Mouse (Mus musculus) neural tube, embryonic 12.5 days (tissue): ENCODE results near the gene Zscan22. TPM values are rescaled to one million over a fixed set of nuclear protein-coding genes. Genes with fewer than 3 reads are reported as not detected.
"Not testable (repeated sequence)": the region's sequence is repeated elsewhere in the genome, so short reads cannot be mapped to it uniquely, and the experiment has no call there.

Source experiments
- ATAC-seq: fragments of 200-750 bp; cut with Nextera tagmentation; 2 replicates; pipeline ENCODE4 v1.8.0; 2017; ENCODE audit warnings: low read depth, mild to moderate bottlenecking, moderate TSS enrichment, moderate library complexity; ENCODE audit not compliant: low FRiP score
- H3K27ac ChIP-seq: fragments of 300-500 bp; sonication (generic); 2 replicates; pipeline ENCODE4 v1.5.1; 2016
- H3K27me3 ChIP-seq: fragments of 300-500 bp; sonication (generic); replicated peaks from 2 replicates; pipeline ENCODE4 v1.6.1; 2016; ENCODE audit warnings: mild to moderate bottlenecking
- H3K36me3 ChIP-seq: fragments of 300-500 bp; sonication (generic); 2 replicates; pipeline ENCODE4 v1.6.1; 2016; ENCODE audit warnings: mild to moderate bottlenecking
- H3K4me1 ChIP-seq: fragments of 300-500 bp; sonication (generic); 2 replicates; pipeline ENCODE4 v1.6.1; 2016
- H3K4me2 ChIP-seq: fragments of 300-500 bp; sonication (generic); replicated peaks from 2 replicates; pipeline ENCODE4 v1.6.1; 2016; ENCODE audit warnings: mild to moderate bottlenecking
- H3K4me3 ChIP-seq: fragments of 300-500 bp; sonication (generic); 2 replicates; pipeline ENCODE4 v1.5.1; 2016
- H3K9ac ChIP-seq: fragments of 300-500 bp; sonication (generic); 2 replicates; pipeline ENCODE4 v1.6.1; 2016; ENCODE audit warnings: mild to moderate bottlenecking
- H3K9me3 ChIP-seq: fragments of 300-500 bp; sonication (generic); 2 replicates; pipeline ENCODE4 v1.6.1; 2016; ENCODE audit warnings: mild to moderate bottlenecking
- WGBS: fragments of 180-500 bp; shearing (Covaris S2); methylation state at CpG from one replicate; pipeline ENCODE4 v1.1.7; 2016; 5-methylcytosine and 5-hydroxymethylcytosine counted together
- polyA plus RNA-seq: library from polyadenylated mRNA; unstranded; fragments of >200 nt; fragmentation: Nextera tagmentation; extraction: Ambion mirVana; gene quantifications from 2 replicates; pipeline ENCODE4 v1.2.1, GENCODE M21; 2016

Gene Zscan22
- 12.0 and 12.5 TPM in 2 replicates for polyA plus RNA-seq

DNA sequence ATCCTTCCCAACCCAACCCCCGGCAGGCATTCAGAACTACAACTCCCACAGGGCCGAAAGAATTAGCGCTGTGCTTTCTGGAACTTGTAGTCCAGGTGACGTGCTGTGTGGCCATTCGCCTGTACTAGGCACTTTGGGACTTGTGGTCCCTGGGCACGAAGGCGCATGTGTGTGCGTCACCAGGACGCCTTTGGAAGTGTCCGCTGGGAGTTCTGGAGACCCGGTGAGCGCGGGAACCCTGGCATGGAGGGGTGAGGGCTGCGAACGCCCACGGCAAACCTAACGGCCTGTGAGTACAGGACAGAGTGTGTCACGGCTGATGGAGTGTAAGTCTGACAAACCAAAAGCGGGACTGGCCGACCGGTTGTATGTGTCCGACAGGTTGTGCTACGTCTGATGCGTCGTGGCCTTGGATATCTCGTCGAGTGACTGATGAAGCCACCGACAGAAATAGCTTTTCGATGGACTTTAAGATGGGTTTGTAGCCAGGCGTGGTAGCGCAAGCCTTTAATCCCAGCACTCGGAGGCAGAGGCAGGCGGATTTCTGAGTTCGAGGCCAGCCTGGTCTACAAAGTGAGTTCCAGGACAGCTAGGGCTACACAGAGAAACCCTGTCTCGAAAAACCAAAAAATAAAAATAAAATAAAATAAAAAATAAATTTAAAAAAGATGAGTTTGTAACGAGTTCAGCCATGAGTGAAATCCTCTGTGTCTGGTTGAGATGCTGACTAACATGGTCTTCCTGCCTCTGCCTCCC is at the start of gene Zscan22:
Gene Zscan22 (plus strand): TSS at position 161 of the 756 bp plus-strand sequence.
- Histone ChIP-seq H3K4me3 (peak within 1 kb of the TSS; percentile 59), H3K27ac (no peak within 1 kb of the TSS), H3K4me2 (peak within 1 kb of the TSS; percentile 60), H3K27me3 (no peaks in the 10 kb centered on the region), H3K9me3 (no peaks in the 10 kb centered on the region), H3K4me1 (no peaks in the 10 kb centered on the region), H3K9ac (peak within 1 kb of the TSS; percentile 57), H3K36me3 (no peaks in the 10 kb centered on the region)
- peak; percentile 98 for ATAC-seq
- WGBS, result 6% methylated on average over 36 of the region's 36 CpGs

GRCm38 (mm10) chr7:12874301-12874700 is 23.3 kb upstream of the Zscan22 start:
- ATAC-seq, result no peak
- Histone ChIP-seq H3K27ac (no peak overlapping the region), H3K9me3 (peaks cover 4% of the 10 kb centered on the region), H3K27me3 (no peaks in the 10 kb centered on the region), H3K36me3 (no peaks in the 10 kb centered on the region), H3K9ac (no peak overlapping the region), H3K4me2 (no peak overlapping the region), H3K4me3 (no peak overlapping the region), H3K4me1 (no peaks in the 10 kb centered on the region)
- WGBS, result 25% methylated on average over 3 of the region's 3 CpGs

DNA sequence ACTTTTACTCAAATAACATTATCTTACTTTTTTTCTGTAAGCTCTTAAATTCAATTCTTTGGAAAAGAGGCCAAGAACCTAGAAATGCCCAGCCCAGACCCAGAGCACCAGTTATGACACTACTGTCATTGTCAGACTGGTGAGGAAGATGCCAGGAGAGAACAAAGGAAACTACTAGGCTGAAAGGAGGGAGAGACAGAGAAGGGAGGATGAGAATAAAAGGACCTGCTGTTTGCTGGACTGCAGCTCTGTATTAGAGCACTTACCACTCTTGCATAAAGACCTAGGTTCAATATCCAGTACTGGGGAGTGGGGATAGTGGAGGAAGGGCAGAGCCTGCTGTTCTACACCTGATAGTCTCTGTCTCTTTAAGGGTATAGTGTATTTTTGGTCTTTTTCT is 17.6 kb upstream of the Zscan22 start:
- no peak overlapping the region for H3K4me3 ChIP-seq
- H3K27ac ChIP-seq, result no peak overlapping the region
- H3K9me3 ChIP-seq, result no peaks in the 10 kb centered on the region
- peaks cover 9% of the 10 kb centered on the region for H3K36me3 ChIP-seq
- peaks cover 10% of the 10 kb centered on the region for H3K4me1 ChIP-seq
- H3K27me3 ChIP-seq, result no peaks in the 10 kb centered on the region
- H3K9ac ChIP-seq, result no peak overlapping the region
- no peak for ATAC-seq
- 0 out of 2 replicates have a peak overlapping the region, but pooled peaks have one; percentile 79 for H3K4me2 ChIP-seq

DNA sequence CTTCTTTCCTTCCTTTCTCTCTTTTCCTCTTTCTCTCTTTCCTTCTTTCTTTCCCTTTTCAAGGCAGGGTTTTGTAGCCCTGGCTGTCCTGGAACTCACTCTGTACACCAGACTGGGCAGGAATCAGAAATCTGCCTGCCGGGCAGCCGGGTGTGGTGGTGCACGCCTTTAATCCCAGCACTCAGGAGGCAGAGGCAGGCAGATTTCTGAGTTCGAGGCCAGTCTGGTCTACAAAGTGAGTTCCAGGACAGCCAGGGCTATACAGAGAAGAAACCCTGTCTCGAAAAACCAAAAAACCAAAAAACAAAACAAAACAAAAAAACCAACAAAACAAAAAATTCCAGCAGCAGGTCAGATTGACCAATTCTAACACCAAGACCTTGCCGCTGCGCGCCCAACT is 17.1 kb upstream of the Zscan22 start:
- Histone ChIP-seq H3K4me3 (peak overlapping the region; percentile 69), H3K36me3 (peaks cover 13% of the 10 kb centered on the region), H3K4me2 (peak overlapping the region; percentile 79), H3K9ac (peak overlapping the region; percentile 66)
- peak; percentile 37 for ATAC-seq
- not testable (repeated sequence) for H3K9me3 ChIP-seq, H3K4me1 ChIP-seq, H3K27me3 ChIP-seq, H3K27ac ChIP-seq
- 49% methylated on average over 8 of the region's 8 CpGs for WGBS

DNA sequence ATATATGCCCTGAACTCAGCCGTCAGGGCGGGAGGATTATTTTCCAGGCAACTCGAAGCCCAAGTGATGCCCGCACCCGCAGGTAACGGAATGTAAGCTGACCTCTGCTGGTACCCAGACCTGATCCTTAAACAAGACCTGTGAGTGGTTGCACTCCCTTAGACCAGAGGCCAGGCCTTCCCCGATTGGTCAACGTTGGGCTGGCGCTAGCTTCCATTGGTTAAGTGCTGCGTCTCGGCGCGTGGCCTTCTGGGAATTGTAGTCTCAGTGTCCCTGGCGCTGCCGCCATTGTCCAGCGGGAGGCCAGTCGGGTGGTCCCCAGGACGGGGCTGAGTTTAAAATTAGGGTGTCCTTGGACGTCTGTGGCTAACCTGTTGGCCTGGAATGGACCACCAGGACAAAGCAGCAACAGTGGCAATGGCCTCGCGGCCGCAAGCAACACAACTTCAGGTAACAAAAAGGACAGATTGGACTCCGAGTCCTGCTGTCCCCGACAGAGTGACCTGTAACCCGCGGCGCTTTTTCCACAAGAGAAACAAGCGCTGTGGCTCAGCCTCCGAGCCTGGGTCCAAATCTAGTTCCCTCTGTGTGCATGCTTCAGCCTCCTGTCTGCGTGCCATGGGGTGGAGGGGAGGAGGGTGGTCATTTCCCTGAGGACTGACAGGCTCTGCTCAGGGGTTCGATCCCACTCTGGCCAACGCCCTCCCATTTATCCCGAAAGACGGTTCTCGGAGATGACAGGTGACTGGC is 16.5 kb upstream of the Zscan22 start, which contains the start of gene Zfp128:
Gene Zfp128 (plus strand): TSS at position 267 of the 750 bp plus-strand sequence.
- Histone ChIP-seq H3K27me3 (no peaks in the 10 kb centered on the region), H3K36me3 (peaks cover 19% of the 10 kb centered on the region), H3K4me1 (peaks cover 10% of the 10 kb centered on the region), H3K9ac (peak within 1 kb of the TSS; percentile 66), H3K4me2 (peak within 1 kb of the TSS; percentile 79), H3K4me3 (peak within 1 kb of the TSS; percentile 69), H3K27ac (no peak within 1 kb of the TSS), H3K9me3 (no peaks in the 10 kb centered on the region)
- WGBS, result 2% methylated on average over 35 of the region's 35 CpGs
- peak; percentile 99 for ATAC-seq

DNA sequence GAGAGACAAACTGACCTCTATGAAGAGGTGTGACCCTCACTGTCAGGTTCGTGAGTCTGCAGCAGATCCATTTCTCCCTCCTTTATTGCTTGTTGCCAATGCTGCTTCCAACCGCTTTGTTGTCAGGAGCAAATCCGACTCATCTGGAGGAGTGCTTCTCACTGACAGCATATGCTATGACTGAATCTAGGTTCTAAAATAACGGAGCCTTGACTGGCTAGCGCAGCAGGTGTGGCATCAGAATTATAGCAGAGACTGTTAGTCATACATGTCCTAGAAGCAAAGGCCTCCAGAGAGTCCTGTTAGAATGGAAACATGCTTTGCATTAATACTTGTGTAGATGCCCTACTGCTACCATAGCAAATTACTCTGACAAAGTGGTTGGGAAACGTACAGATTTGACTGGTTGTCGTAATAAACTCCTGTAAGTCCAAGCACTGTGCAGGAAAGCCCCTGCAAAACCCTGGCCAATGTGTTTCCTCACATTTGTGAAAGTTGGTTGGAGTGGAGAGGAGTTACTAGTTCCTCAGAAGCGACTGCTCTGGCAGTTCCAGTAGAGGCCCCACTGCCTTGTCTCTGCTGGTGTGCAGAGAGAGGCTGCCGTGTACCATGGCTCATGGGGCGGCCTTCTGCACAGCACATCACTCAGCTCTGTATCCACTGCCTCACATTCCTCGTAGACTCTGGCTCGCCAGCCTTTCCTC is 10.9 kb upstream of the Zscan22 start:
- Histone ChIP-seq H3K4me2 (no peak overlapping the region), H3K36me3 (peaks cover 70% of the 10 kb centered on the region), H3K9me3 (no peaks in the 10 kb centered on the region), H3K4me3 (no peak overlapping the region), H3K4me1 (peaks cover 7% of the 10 kb centered on the region), H3K9ac (no peak overlapping the region), H3K27ac (no peak overlapping the region), H3K27me3 (no peaks in the 10 kb centered on the region)
- ATAC-seq, result no peak
- 92% methylated on average over 12 of the region's 12 CpGs for WGBS

GRCm38 (mm10) chr7:12887585-12887984 is 10.0 kb upstream of the Zscan22 start:
- H3K9me3 ChIP-seq, result no peaks in the 10 kb centered on the region
- ATAC-seq, result no peak
- WGBS, result 95% methylated on average over 5 of the region's 5 CpGs
- H3K9ac ChIP-seq, result no peak overlapping the region
- H3K27ac ChIP-seq, result no peak overlapping the region
- H3K36me3 ChIP-seq, result peaks cover 76% of the 10 kb centered on the region
- H3K4me2 ChIP-seq, result no peak overlapping the region
- H3K4me3 ChIP-seq, result no peak overlapping the region
- no peaks in the 10 kb centered on the region for H3K27me3 ChIP-seq
- H3K4me1 ChIP-seq, result no peaks in the 10 kb centered on the region

DNA sequence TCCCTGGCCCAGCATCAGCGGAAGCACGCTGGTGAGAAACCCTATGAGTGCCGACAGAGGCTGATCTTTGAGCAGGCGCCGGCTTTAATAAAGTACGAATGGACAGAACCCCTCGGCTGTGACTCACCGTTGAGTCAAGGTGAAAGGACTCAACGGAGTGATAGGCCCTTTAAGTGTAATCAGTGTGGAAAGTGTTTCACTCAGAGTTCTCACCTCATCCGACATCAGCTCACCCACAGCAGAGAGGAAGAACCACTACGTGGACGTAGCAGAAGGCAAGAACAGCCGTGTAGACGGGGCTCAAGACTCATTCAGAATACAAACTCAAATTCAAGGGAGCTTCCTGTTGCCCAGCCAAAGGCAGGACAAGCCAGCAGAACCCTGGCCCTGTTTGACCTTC is 6.7 kb upstream of the Zscan22 start:
- H3K27me3 ChIP-seq, result no peaks in the 10 kb centered on the region
- no peak overlapping the region for H3K4me2 ChIP-seq
- peaks cover 58% of the 10 kb centered on the region for H3K36me3 ChIP-seq
- H3K9ac ChIP-seq, result no peak overlapping the region
- H3K4me3 ChIP-seq, result no peak overlapping the region
- H3K9me3 ChIP-seq, result no peaks in the 10 kb centered on the region
- WGBS, result 93% methylated on average over 14 of the region's 14 CpGs
- H3K27ac ChIP-seq, result no peak overlapping the region
- no peak for ATAC-seq
- H3K4me1 ChIP-seq, result no peaks in the 10 kb centered on the region

- WGBS, result 89% methylated on average over 1 of the region's 1 CpGs
- Histone ChIP-seq H3K4me3 (no peak overlapping the region), H3K9me3 (no peaks in the 10 kb centered on the region), H3K4me1 (no peaks in the 10 kb centered on the region), H3K27ac (no peak overlapping the region), H3K4me2 (no peak overlapping the region), H3K9ac (no peak overlapping the region), H3K27me3 (no peaks in the 10 kb centered on the region), H3K36me3 (peaks cover 54% of the 10 kb centered on the region)
- no peak for ATAC-seq
Measured at GRCm38 (mm10) chr7:12891334-12891733, 6.3 kb upstream of the Zscan22 start.

DNA sequence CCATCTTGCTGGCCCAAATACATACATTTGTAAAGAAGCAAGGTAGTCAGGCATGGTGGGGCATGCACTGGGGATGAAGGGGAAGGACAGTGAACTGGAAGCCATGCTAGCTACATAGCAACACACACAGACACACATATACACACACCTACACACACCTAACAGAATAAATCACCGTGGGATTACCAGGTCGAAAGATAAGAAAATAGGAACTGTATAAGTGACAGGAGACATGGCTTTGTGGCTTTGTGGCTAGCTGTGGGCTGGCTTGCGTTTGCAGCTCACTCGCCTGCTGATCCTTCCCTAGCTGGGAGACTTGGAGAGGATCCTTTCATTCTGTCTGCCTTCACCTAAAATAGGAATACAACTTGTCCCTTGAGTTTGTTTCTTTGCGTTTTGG is 3.9 kb downstream of the Zscan22 start:
- H3K4me3 ChIP-seq, result no peak overlapping the region
- no peaks in the 10 kb centered on the region for H3K9me3 ChIP-seq
- no peak overlapping the region for H3K9ac ChIP-seq
- no peaks in the 10 kb centered on the region for H3K27me3 ChIP-seq
- 90% methylated on average over 5 of the region's 5 CpGs for whole genome bisulfite sequencing
- H3K4me2 ChIP-seq, result no peak overlapping the region
- H3K27ac ChIP-seq, result no peak overlapping the region
- peaks cover 28% of the 10 kb centered on the region for H3K36me3 ChIP-seq
- no peak for ATAC-seq
- H3K4me1 ChIP-seq, result no peaks in the 10 kb centered on the region

GRCm38 (mm10) chr7:12903623-12904022 is 6.0 kb downstream of the Zscan22 start:
- Histone ChIP-seq H3K27ac (no peak overlapping the region), H3K4me1 (no peaks in the 10 kb centered on the region), H3K9ac (no peak overlapping the region), H3K36me3 (peaks cover 49% of the 10 kb centered on the region), H3K4me3 (no peak overlapping the region), H3K27me3 (no peaks in the 10 kb centered on the region), H3K9me3 (no peaks in the 10 kb centered on the region), H3K4me2 (no peak overlapping the region)
- WGBS, result 43% methylated on average over 10 of the region's 10 CpGs
- ATAC-seq, result no peak

- peaks cover 49% of the 10 kb centered on the region for H3K36me3 ChIP-seq
- H3K4me3 ChIP-seq, result no peak overlapping the region
- no peaks in the 10 kb centered on the region for H3K9me3 ChIP-seq
- H3K27ac ChIP-seq, result no peak overlapping the region
- 97% methylated on average over 1 of the region's 1 CpGs for WGBS
- peaks cover 6% of the 10 kb centered on the region; the same call in 1 of the 2 replicates for H3K4me1 ChIP-seq
- ATAC-seq, result no peak
- no peak overlapping the region for H3K9ac ChIP-seq
- no peaks in the 10 kb centered on the region for H3K27me3 ChIP-seq
- no peak overlapping the region for H3K4me2 ChIP-seq
Measured at GRCm38 (mm10) chr7:12905146-12905545, 7.5 kb downstream of the Zscan22 start.
